Mouse (Mus musculus): Measurements from ENCODE around the gene Cox6b2. TPM values are rescaled to one million over a fixed set of nuclear protein-coding genes. Genes with fewer than 3 reads are reported as not detected.

Cox6b2 gene
- polyA plus RNA-seq, 1 experiment from 2014 or later, result 51.0 TPM

DNA sequence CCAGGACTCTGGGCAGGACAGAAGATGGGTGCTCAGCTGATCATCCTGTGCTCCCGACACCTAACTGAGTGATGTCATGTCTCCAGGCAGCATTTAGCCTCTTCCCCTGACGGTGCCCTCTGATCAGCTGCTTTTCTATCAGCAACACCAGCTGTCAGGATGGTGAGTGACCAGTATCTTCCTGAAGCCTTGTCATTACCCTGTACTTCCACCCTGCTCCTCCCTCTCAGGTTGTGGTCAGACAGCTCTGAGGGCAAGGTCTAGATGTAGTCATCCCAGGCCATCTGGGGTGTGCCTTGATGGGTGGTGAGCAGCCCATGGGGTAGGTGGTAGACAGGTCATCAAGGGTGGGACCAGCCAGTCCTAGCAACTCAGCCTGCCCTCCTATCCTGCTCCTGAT lies 3.7 kb downstream of the Cox6b2 start:
- H3K9ac ChIP-seq, result no peak overlapping the region
- WGBS, result 87% methylated on average over 2 of the region's 2 CpGs
- H3K9me3 ChIP-seq, result no peaks in the 10 kb centered on the region
- H3K4me1 ChIP-seq, result peaks cover 19% of the 10 kb centered on the region
- no peaks in the 10 kb centered on the region for H3K27me3 ChIP-seq
- ATAC-seq (ENCODE audit: insufficient number of reproducible peaks, low FRiP score, low TSS enrichment, low read depth), result no peak
- H3K36me3 ChIP-seq, result peaks cover 21% of the 10 kb centered on the region
- no peak overlapping the region for H3K4me3 ChIP-seq
- no peak overlapping the region for H3K4me2 ChIP-seq
- H3K27ac ChIP-seq, result no peak overlapping the region

GRCm38 (mm10) chr7:4748321-4748720 lies 4.6 kb downstream of the Cox6b2 start:
- Histone ChIP-seq H3K36me3 (peaks cover 30% of the 10 kb centered on the region), H3K27ac (no peak overlapping the region), H3K9ac (no peak overlapping the region), H3K4me3 (no peak overlapping the region), H3K4me2 (no peak overlapping the region), H3K9me3 (no peaks in the 10 kb centered on the region), H3K27me3 (no peaks in the 10 kb centered on the region), H3K4me1 (peaks cover 18% of the 10 kb centered on the region)
- WGBS, result 68% methylated on average over 4 of the region's 4 CpGs
- no peak for ATAC-seq (ENCODE audit: insufficient number of reproducible peaks, low FRiP score, low TSS enrichment, low read depth)

GRCm38 (mm10) chr7:4747156-4747899 lies 5.6 kb downstream of the Cox6b2 start:
- Histone ChIP-seq H3K4me3 (no peak overlapping the region), H3K27me3 (no peaks in the 10 kb centered on the region), H3K36me3 (peaks cover 38% of the 10 kb centered on the region), H3K27ac (no peak overlapping the region), H3K4me2 (no peak overlapping the region), H3K4me1 (peaks cover 14% of the 10 kb centered on the region), H3K9ac (no peak overlapping the region), H3K9me3 (no peaks in the 10 kb centered on the region)
- no peak for ATAC-seq (ENCODE audit: insufficient number of reproducible peaks, low FRiP score, low TSS enrichment, low read depth)
- 69% methylated on average over 9 of the region's 9 CpGs for WGBS

DNA sequence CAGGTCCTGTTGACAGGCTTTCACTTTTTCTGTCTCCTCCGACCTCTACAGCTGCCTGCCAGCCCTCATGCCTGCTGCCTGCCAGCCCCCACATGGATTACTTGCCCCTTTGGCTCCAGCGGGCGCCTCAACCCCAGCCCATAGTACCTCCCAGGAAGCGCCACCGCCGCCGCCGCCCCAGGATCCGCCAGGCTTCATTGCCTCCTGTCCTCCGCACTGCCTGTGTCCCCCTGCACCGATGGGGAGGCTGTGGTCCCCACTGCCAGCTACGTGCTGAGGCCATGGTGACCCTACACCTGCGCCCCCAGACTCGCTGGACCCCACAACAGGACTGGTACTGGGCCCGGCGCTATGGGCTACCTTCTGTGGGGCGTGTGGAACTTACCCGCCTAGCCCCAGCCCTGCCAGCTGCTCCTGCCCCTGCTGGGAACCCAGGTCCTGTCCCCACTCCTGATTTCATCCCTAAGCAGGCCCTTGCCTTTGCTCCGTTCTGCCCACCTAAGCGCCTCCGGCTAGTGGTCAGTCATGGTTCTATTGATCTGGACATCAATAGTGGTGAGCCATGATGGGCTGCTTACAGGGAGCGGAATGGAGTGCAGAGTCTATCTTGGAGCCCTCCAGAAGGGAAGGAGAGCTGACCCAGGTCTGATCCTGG lies 6.4 kb downstream of the Cox6b2 start:
- 87% methylated on average over 22 of the region's 22 CpGs for WGBS
- Histone ChIP-seq H3K9ac (no peak overlapping the region), H3K9me3 (no peaks in the 10 kb centered on the region), H3K27ac (no peak overlapping the region), H3K4me2 (no peak overlapping the region), H3K27me3 (no peaks in the 10 kb centered on the region), H3K36me3 (peaks cover 42% of the 10 kb centered on the region), H3K4me1 (peaks cover 13% of the 10 kb centered on the region), H3K4me3 (no peak overlapping the region)
- no peak; the same call in 1 of the 2 replicates for ATAC-seq (ENCODE audit: insufficient number of reproducible peaks, low FRiP score, low TSS enrichment, low read depth)

GRCm38 (mm10) chr7:4744886-4745285 lies 8.0 kb downstream of the Cox6b2 start:
- Histone ChIP-seq H3K27me3 (no peaks in the 10 kb centered on the region), H3K4me1 (peaks cover 22% of the 10 kb centered on the region), H3K27ac (no peak overlapping the region), H3K36me3 (peaks cover 42% of the 10 kb centered on the region), H3K9me3 (no peaks in the 10 kb centered on the region), H3K4me3 (no peak overlapping the region), H3K9ac (no peak overlapping the region), H3K4me2 (no peak overlapping the region)
- 96% methylated on average over 6 of the region's 6 CpGs for WGBS
- no peak for ATAC-seq (ENCODE audit: insufficient number of reproducible peaks, low FRiP score, low TSS enrichment, low read depth)

DNA sequence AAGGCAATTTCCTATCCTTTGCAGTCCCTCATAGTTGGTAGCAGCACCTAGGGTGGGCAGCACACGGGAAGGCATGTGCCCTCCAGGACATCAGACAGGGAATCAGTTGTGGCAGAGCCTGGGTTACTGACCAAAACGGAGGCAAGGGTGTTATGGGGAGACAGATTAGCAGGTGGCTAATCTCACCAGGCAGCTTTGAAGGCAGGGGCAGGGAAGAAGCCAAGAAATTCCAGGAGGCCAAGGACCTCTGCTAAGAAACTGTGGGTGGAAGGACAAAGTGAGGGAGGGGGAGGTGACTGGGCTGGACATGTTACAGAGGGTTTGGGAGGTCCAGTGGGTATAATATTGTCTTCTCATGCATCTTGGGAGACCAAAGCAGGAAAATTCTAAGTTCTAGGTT lies 9.5 kb downstream of the Cox6b2 start:
- no peak overlapping the region for H3K4me2 ChIP-seq
- H3K4me3 ChIP-seq, result no peak overlapping the region
- H3K27me3 ChIP-seq, result no peaks in the 10 kb centered on the region
- peaks cover 28% of the 10 kb centered on the region for H3K4me1 ChIP-seq
- H3K9ac ChIP-seq, result no peak overlapping the region
- H3K27ac ChIP-seq, result no peak overlapping the region
- peaks cover 42% of the 10 kb centered on the region for H3K36me3 ChIP-seq
- WGBS, result 71% methylated on average over 2 of the region's 2 CpGs
- H3K9me3 ChIP-seq, result no peaks in the 10 kb centered on the region
- ATAC-seq (ENCODE audit: insufficient number of reproducible peaks, low FRiP score, low TSS enrichment, low read depth), result no peak

- Histone ChIP-seq H3K27me3 (no peaks in the 10 kb centered on the region), H3K4me3 (no peak overlapping the region), H3K9me3 (no peaks in the 10 kb centered on the region), H3K4me1 (peaks cover 28% of the 10 kb centered on the region), H3K27ac (no peak overlapping the region), H3K9ac (no peak overlapping the region), H3K4me2 (no peak overlapping the region), H3K36me3 (peaks cover 42% of the 10 kb centered on the region)
- WGBS, result 87% methylated on average over 6 of the region's 6 CpGs
- ATAC-seq (ENCODE audit: insufficient number of reproducible peaks, low FRiP score, low TSS enrichment, low read depth), result no peak
Measured at GRCm38 (mm10) chr7:4742482-4742819, 10.4 kb downstream of the Cox6b2 start.

DNA sequence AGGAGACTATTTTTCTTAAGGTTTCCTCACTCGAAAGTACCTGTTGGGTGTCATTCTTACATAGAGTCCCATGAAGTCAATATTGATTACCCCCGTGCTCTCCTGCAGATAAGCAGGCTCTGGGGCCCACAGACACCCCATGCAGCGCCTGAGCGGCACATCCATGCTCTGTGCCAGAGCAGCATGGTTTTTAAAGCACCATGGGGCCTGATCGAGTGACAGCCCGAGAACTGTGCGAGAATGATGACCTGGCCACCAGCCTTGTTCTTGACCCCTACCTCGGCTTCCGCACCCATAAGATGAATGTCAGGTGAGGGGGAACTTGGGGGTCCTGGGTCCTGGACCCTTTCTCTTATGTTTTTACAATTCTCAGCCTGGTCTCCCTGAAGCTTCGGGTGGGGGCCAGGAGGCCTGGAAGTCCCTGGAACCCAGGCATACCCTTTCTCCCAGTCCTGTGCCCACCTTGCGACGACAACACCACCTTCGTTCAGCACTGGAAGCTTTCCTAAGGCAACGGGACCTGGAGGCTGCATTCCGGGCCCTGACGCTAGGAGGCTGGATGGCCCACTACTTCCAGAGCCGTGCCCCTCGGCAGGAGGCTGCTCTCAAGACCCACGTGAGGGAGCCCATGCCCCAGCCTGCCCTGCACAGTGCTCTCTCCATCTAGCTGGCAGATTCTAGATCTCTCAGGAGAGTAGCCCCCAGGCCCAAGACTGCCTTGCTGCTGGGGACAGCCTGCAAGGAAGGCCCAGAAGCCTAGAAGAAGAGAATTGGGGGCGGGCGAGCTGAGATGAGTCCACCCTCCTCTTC lies 11.0 kb downstream of the Cox6b2 start:
- ATAC-seq (ENCODE audit: insufficient number of reproducible peaks, low FRiP score, low TSS enrichment, low read depth), result no peak
- peak overlapping the region; percentile 76; the same call in 1 of the 2 replicates for H3K4me3 ChIP-seq
- WGBS, result 80% methylated on average over 21 of the region's 21 CpGs
- H3K9ac ChIP-seq, result peak overlapping the region; percentile 88; the same call in 1 of the 2 replicates
- H3K27ac ChIP-seq, result no peak overlapping the region; the same call in 1 of the 2 replicates
- peaks cover 28% of the 10 kb centered on the region for H3K4me1 ChIP-seq
- no peaks in the 10 kb centered on the region for H3K9me3 ChIP-seq
- peak overlapping the region; percentile 76; the same call in 1 of the 2 replicates for H3K4me2 ChIP-seq
- peaks cover 41% of the 10 kb centered on the region for H3K36me3 ChIP-seq
- H3K27me3 ChIP-seq, result no peaks in the 10 kb centered on the region

- no peak for ATAC-seq (ENCODE audit: insufficient number of reproducible peaks, low FRiP score, low TSS enrichment, low read depth)
- Histone ChIP-seq H3K27ac (peak overlapping the region; percentile 93), H3K36me3 (peaks cover 33% of the 10 kb centered on the region), H3K4me1 (peaks cover 28% of the 10 kb centered on the region), H3K27me3 (no peaks in the 10 kb centered on the region), H3K9me3 (no peaks in the 10 kb centered on the region), H3K4me2 (peak overlapping the region; percentile 76), H3K4me3 (peak overlapping the region; percentile 76), H3K9ac (peak overlapping the region; percentile 88)
- WGBS, result 8% methylated on average over 4 of the region's 4 CpGs
Measured at GRCm38 (mm10) chr7:4741151-4741550, 11.7 kb downstream of the Cox6b2 start.

GRCm38 (mm10) chr7:4740309-4740727 lies 12.6 kb downstream of the Cox6b2 start:
- no peak; the same call in 1 of the 2 replicates for ATAC-seq (ENCODE audit: insufficient number of reproducible peaks, low FRiP score, low TSS enrichment, low read depth)
- Histone ChIP-seq H3K27ac (peak overlapping the region; percentile 93), H3K9me3 (no peaks in the 10 kb centered on the region), H3K4me1 (peaks cover 28% of the 10 kb centered on the region), H3K9ac (peak overlapping the region; percentile 88), H3K36me3 (peaks cover 25% of the 10 kb centered on the region), H3K4me2 (peak overlapping the region; percentile 76), H3K27me3 (no peaks in the 10 kb centered on the region), H3K4me3 (peak overlapping the region; percentile 76)
- WGBS, result under 1% methylated on average over 14 of the region's 14 CpGs

- H3K9me3 ChIP-seq, result no peaks in the 10 kb centered on the region
- peak within 1 kb of the TSS; percentile 93 for H3K27ac ChIP-seq
- H3K27me3 ChIP-seq, result no peaks in the 10 kb centered on the region
- H3K4me2 ChIP-seq, result peak within 1 kb of the TSS; percentile 76
- H3K4me3 ChIP-seq, result peak within 1 kb of the TSS; percentile 76
- peak within 1 kb of the TSS; percentile 88 for H3K9ac ChIP-seq
- peaks cover 28% of the 10 kb centered on the region for H3K4me1 ChIP-seq
- peak; percentile 99 for ATAC-seq (ENCODE audit: insufficient number of reproducible peaks, low FRiP score, low TSS enrichment, low read depth)
- WGBS, result under 1% methylated on average over 40 of the region's 44 CpGs
- peaks cover 25% of the 10 kb centered on the region for H3K36me3 ChIP-seq
Measured at GRCm38 (mm10) chr7:4739544-4740275, 13.2 kb downstream of the Cox6b2 start, which contains the start of gene Kmt5c. Gene Kmt5c (plus strand): TSS chr7:4740115.

Data from limb, embryonic 15.5 days (tissue).